Mouse (Mus musculus): ENCODE measurements around the gene Tradd. TPM values are rescaled to one million over a fixed set of nuclear protein-coding genes. Genes with fewer than 3 reads are reported as not detected.

Gene Tradd
- total and polyA plus RNA-seq, 2 experiments from 2014 or later: 7.5 to 8.0 TPM

DNA sequence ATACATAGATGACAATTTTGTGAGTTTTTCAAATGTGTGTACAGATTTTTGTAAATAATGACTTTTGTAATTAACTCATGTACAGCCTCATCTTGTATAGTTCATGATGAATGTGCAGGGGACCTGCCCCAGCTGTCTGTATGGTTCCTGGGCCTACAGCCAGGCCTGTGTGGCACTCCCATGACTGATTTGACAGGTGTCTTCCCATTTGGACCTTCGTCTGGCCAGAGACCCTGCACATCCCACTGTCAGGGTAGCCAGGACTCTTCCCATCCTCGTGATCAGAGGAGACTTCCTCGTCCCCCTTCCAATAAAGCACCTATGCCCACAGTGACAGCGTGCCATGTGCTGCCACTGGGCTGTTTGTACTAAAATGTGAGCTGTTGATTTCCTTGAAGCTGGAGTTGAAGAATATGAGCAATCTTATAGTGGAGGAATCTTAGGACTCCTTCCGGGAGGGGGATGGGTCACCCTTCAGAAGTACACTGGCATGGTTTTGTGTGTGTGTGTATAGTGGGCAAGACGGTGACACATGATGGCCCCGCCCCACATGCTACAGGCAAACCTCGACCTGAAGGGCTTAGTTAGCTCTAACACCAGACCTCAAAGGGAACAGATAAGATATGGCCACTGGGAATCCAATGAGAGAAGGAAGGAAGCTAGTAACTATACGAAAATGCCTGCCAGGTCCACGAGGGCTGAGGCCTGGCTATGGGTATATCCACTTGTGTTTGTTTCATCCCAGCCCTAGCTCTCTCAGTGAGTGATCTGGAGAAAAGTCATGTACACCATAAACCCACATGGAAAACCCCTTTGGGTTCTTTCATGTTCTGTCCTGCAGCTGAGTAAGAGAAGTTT lies 11.5 kb downstream of the Tradd start:
- ATAC-seq (ENCODE audit: low FRiP score) (no peak), DNase-seq (ENCODE audit: low spot score) (no peak)
- H3K27ac ChIP-seq (ENCODE audit: low read depth, low read length): no peak overlapping the region
- H3K4me1 ChIP-seq (ENCODE audit: insufficient read depth, low read length): peaks cover 5% of the 10 kb centered on the region; the same call in 1 of the 2 replicates
- no peaks in the 10 kb centered on the region for H3K9me3 ChIP-seq (ENCODE audit: low read length)
- no peak overlapping the region for H3K4me3 ChIP-seq (ENCODE audit: low read depth, low read length)
- H3K4me2 ChIP-seq (ENCODE audit: low read depth, low read length, poor library complexity, severe bottlenecking): 0 out of 2 replicates have a peak overlapping the region, but pooled peaks have one; percentile 97
- WGBS: 93% methylated on average over 10 of the region's 10 CpGs
- no peak for TF ChIP-seq CTCF (IDR thresholded peaks at IDR 0.05)
- no peak overlapping the region for H3K9ac ChIP-seq (replicated peaks; ENCODE audit: low read length, poor library complexity, severe bottlenecking)
- H3K27me3 ChIP-seq (ENCODE audit: insufficient read depth, low read length): peaks cover under 1% of the 10 kb centered on the region; the same call in 1 of the 2 replicates
- peaks cover 41% of the 10 kb centered on the region for H3K36me3 ChIP-seq (ENCODE audit: insufficient read depth, low read length)

- no peak for DNase-seq (ENCODE audit: low spot score)
- no peak for ATAC-seq (ENCODE audit: low FRiP score)
- H3K36me3 ChIP-seq (ENCODE audit: insufficient read depth, low read length): peaks cover 47% of the 10 kb centered on the region
- H3K4me1 ChIP-seq (ENCODE audit: insufficient read depth, low read length): peaks cover 5% of the 10 kb centered on the region; the same call in 1 of the 2 replicates
- no peaks in the 10 kb centered on the region for H3K9me3 ChIP-seq (ENCODE audit: low read length)
- H3K4me2 ChIP-seq (ENCODE audit: low read depth, low read length, poor library complexity, severe bottlenecking): no peak overlapping the region
- TF ChIP-seq CTCF (IDR thresholded peaks at IDR 0.05): no peak
- H3K4me3 ChIP-seq (ENCODE audit: low read depth, low read length): no peak overlapping the region
- no peaks in the 10 kb centered on the region for H3K27me3 ChIP-seq (ENCODE audit: insufficient read depth, low read length)
- 94% methylated on average over 6 of the region's 6 CpGs for WGBS
- no peak overlapping the region for H3K27ac ChIP-seq (ENCODE audit: low read depth, low read length)
- no peak overlapping the region for H3K9ac ChIP-seq (replicated peaks; ENCODE audit: low read length, poor library complexity, severe bottlenecking)
These were observed 12.5 kb downstream of the Tradd start for GRCm38 (mm10) chr8:105251954-105252353.

DNA sequence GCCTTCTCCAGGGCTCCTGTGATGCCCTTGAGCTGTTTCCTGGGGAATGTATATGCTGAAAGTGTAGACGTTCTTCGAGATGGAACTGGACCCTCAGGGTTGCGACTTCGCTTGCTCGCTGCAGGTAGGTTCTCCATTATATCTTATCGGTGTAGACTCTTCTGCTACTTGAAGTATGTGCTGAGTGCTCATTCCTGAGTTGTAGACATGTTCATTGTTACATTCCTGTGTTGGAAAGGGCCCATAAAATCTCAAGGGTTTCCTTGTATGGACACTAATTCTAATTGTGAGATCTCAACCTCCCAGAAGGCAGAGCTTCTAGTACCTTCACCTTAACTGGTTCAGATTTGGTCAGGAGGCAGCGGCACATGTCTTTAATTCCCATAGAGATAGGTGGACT lies 23.4 kb downstream of the Tradd start:
- DNase-seq (ENCODE audit: low spot score) (no peak), ATAC-seq (ENCODE audit: low FRiP score) (no peak)
- WGBS: 97% methylated on average over 7 of the region's 7 CpGs

GRCm38 (mm10) chr8:105237442-105238142 lies 26.8 kb downstream of the Tradd start:
- H3K27ac ChIP-seq (ENCODE audit: low read depth, low read length): no peak overlapping the region
- H3K36me3 ChIP-seq (ENCODE audit: insufficient read depth, low read length): peaks cover 43% of the 10 kb centered on the region
- DNase-seq (ENCODE audit: low spot score) (no peak), ATAC-seq (ENCODE audit: low FRiP score) (no peak)
- H3K4me3 ChIP-seq (ENCODE audit: low read depth, low read length): no peak overlapping the region
- H3K4me2 ChIP-seq (ENCODE audit: low read depth, low read length, poor library complexity, severe bottlenecking): no peak overlapping the region
- no peak for TF ChIP-seq CTCF (IDR thresholded peaks at IDR 0.05)
- no peaks in the 10 kb centered on the region for H3K4me1 ChIP-seq (ENCODE audit: insufficient read depth, low read length)
- no peak overlapping the region for H3K9ac ChIP-seq (replicated peaks; ENCODE audit: low read length, poor library complexity, severe bottlenecking)
- 95% methylated on average over 14 of the region's 14 CpGs for WGBS
- no peaks in the 10 kb centered on the region for H3K27me3 ChIP-seq (ENCODE audit: insufficient read depth, low read length)
- H3K9me3 ChIP-seq (ENCODE audit: low read length): no peaks in the 10 kb centered on the region

More for the DNA sequence above, 23.4 kb downstream of the Tradd start:
- Histone ChIP-seq H3K27ac (ENCODE audit: low read depth, low read length) (no peak overlapping the region), H3K36me3 (ENCODE audit: insufficient read depth, low read length) (peaks cover 35% of the 10 kb centered on the region), H3K4me1 (ENCODE audit: insufficient read depth, low read length) (no peaks in the 10 kb centered on the region), H3K27me3 (ENCODE audit: insufficient read depth, low read length) (no peaks in the 10 kb centered on the region), H3K4me2 (ENCODE audit: low read depth, low read length, poor library complexity, severe bottlenecking) (no peak overlapping the region), H3K9ac (replicated peaks; ENCODE audit: low read length, poor library complexity, severe bottlenecking) (no peak overlapping the region), H3K9me3 (ENCODE audit: low read length) (no peaks in the 10 kb centered on the region), H3K4me3 (ENCODE audit: low read depth, low read length) (no peak overlapping the region)
- no peak for TF ChIP-seq CTCF (IDR thresholded peaks at IDR 0.05)

- WGBS: 92% methylated on average over 1 of the region's 1 CpGs
These were observed 29.2 kb downstream of the Tradd start for GRCm38 (mm10) chr8:105235206-105235605.

More at GRCm38 (mm10) chr8:105235206-105235605, 29.2 kb downstream of the Tradd start:
- Histone ChIP-seq H3K9ac (replicated peaks; ENCODE audit: low read length, poor library complexity, severe bottlenecking) (no peak overlapping the region), H3K4me3 (ENCODE audit: low read depth, low read length) (no peak overlapping the region), H3K4me1 (ENCODE audit: insufficient read depth, low read length) (no peaks in the 10 kb centered on the region), H3K27ac (ENCODE audit: low read depth, low read length) (no peak overlapping the region), H3K27me3 (ENCODE audit: insufficient read depth, low read length) (no peaks in the 10 kb centered on the region), H3K4me2 (ENCODE audit: low read depth, low read length, poor library complexity, severe bottlenecking) (no peak overlapping the region), H3K9me3 (ENCODE audit: low read length) (no peaks in the 10 kb centered on the region), H3K36me3 (ENCODE audit: insufficient read depth, low read length) (peaks cover 26% of the 10 kb centered on the region)
- no peak for ATAC-seq (ENCODE audit: low FRiP score)
- no peak for DNase-seq (ENCODE audit: low spot score)
- no peak for TF ChIP-seq CTCF (IDR thresholded peaks at IDR 0.05)
